9 mouse cellular contexts compared by ENCODE assay signal in the genomic region with DNA sequence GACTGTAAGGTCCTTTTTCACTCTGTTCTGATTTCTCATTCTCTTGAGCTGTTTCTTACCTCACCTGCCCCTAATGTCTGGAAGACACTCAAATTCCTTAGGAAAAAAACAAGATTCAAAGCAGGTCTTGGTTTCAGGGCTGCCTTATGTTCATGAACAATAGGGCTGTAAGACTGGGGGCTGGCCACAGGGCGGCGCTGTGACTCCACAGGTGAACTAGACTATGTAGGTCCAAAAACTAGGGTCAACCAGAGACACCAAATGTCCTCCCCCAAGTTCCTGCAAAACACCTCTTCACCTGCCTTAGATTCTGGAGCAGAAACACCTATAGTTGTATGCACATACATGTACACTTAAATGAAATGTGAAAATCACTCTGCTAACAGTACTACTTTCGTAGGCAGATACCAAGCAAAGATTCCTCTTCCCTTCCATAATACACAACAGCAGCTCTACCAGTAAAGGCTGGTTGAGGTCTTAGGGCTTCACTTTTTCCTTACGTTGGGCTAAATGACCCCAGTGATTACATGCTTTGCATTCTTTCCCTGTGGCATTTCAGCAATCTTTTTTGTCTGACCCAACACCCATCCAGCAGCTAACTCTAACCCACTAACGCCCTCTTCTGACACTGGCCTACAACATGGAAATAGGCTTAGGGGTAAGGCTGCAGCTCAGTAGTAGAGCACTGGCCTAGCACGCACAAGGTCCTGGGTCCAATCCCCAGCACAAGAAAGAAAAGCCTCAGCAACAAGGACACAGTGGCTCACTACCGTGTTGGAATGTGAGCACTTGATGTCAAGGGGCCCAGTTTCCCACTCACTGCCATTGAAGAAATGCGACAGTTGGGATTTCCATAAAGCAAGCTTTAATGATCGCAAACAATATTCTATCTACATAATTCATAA. TPM values are rescaled to one million over a fixed set of nuclear protein-coding genes. Genes with fewer than 3 reads are reported as not detected.
DNase-seq lines count a peak whose midpoint lies in the region; ATAC-seq and TF ChIP-seq lines count a peak whose summit lies in the region.
"Had no signal": no experiment of that assay in that cellular context is flagged by ENCODE, and none has a peak within 500 bp of the region (broad histone marks: within the 10 kb centered on the region; RNA-seq: fewer than 3 reads in every experiment).

No protein-coding gene starts in this region.

- peak; percentile 66 for DNase-seq in T-cell, adult 2 months (ENCODE audit: low spot score)
- DNase-seq in cerebellum, adult 9-11 months: peak; percentile 70
- DNase-seq in gastrocnemius, adult 2 months: peak; percentile 88
- peak; percentile 41 to 71 for DNase-seq in left cerebral cortex, postnatal 14 days (ENCODE audit: low spot score in 2 of 2)
- peak; percentile 21 for DNase-seq in spleen, adult 12 weeks (ENCODE audit: low spot score)

- H3K4me2 ChIP-seq in hindbrain, embryonic 16.5 days (ENCODE audit: low read length): no peak overlapping the region
- no peak overlapping the region for H3K4me2 ChIP-seq in midbrain, embryonic 13.5 days (replicated peaks)
- H3K4me2 ChIP-seq: limb, embryonic 15.5 days had no signal

- intact Hi-C loops in gastrocnemius, adult 2 months (cut with DNase I): loop anchor here (1.0 to 5.0 kb wide), 3 partner anchors 26 to 120 kb away; no protein-coding TSS in a partner anchor
- intact Hi-C loops in left cerebral cortex, postnatal 14 days (cut with DNase I): loop anchor here (5.0 kb wide), 2 partner anchors 104 to 119 kb away; a partner anchor contains a TSS

- no peak overlapping the region for H3K9ac ChIP-seq in hindbrain, embryonic 16.5 days (ENCODE audit: low read depth, low read length)
- no peak overlapping the region for H3K9ac ChIP-seq in midbrain, embryonic 13.5 days (replicated peaks)
- H3K9ac ChIP-seq: limb, embryonic 15.5 days had no signal

- H3K4me3 ChIP-seq in gastrocnemius, adult 2 months: no peak overlapping the region
- H3K4me3 ChIP-seq in hindbrain, embryonic 16.5 days (ENCODE audit: low read length): no peak overlapping the region
- no peak overlapping the region for H3K4me3 ChIP-seq in midbrain, embryonic 13.5 days (replicated peaks)
- H3K4me3 ChIP-seq: limb, embryonic 15.5 days had no signal

- H3K27me3 ChIP-seq in hindbrain, embryonic 16.5 days (replicated peaks; ENCODE audit: control insufficient read depth, insufficient read depth, low read length): no peaks in the 10 kb centered on the region
- no peaks in the 10 kb centered on the region for H3K27me3 ChIP-seq in midbrain, embryonic 13.5 days
- H3K27me3 ChIP-seq: limb, embryonic 15.5 days had no signal

- ATAC-seq in hindbrain, embryonic 16.5 days: peak; percentile 84
- peak; percentile 75 for ATAC-seq in midbrain, embryonic 13.5 days
- no peak; the same call in 1 of the 2 replicates for ATAC-seq in erythroid progenitor cell, adult 5-6 weeks (replicated peaks; ENCODE audit: low FRiP score, poor library complexity, severe bottlenecking)

- peaks cover 6% of the 10 kb centered on the region; the same call in 1 of the 2 replicates for H3K36me3 ChIP-seq in hindbrain, embryonic 16.5 days (ENCODE audit: control insufficient read depth, insufficient read depth, low read length)
- H3K36me3 ChIP-seq in midbrain, embryonic 13.5 days: no peaks in the 10 kb centered on the region

- H3K9me3 ChIP-seq in hindbrain, embryonic 16.5 days (ENCODE audit: control insufficient read depth, low read length): no peaks in the 10 kb centered on the region
- H3K9me3 ChIP-seq in midbrain, embryonic 13.5 days: no peaks in the 10 kb centered on the region
- H3K9me3 ChIP-seq: limb, embryonic 15.5 days had no signal

- WGBS in hindbrain, embryonic 16.5 days: 59% methylated on average over 9 of the region's 9 CpGs
- 64% methylated on average over 9 of the region's 9 CpGs for WGBS in midbrain, embryonic 13.5 days

- peak overlapping the region; percentile 54 for H3K27ac ChIP-seq in gastrocnemius, adult 2 months
- H3K27ac ChIP-seq in hindbrain, embryonic 16.5 days (ENCODE audit: low read depth, low read length): no peak overlapping the region
- no peak overlapping the region for H3K27ac ChIP-seq in midbrain, embryonic 13.5 days
- H3K27ac ChIP-seq: limb, embryonic 15.5 days had no signal

- peak; percentile 94; the same call in 1 of the 2 replicates for TF ChIP-seq CTCF in gastrocnemius, adult 2 months (IDR thresholded peaks at IDR 0.05)

- no peaks in the 10 kb centered on the region for H3K4me1 ChIP-seq in hindbrain, embryonic 16.5 days (ENCODE audit: control insufficient read depth, insufficient read depth, low read depth, low read length)
- no peaks in the 10 kb centered on the region for H3K4me1 ChIP-seq in midbrain, embryonic 13.5 days (replicated peaks)
- H3K4me1 ChIP-seq: limb, embryonic 15.5 days had no signal

RNA-seq across cellular contexts. Expression of a gene that starts 10.4 kb away (rescaled TPM):
- total RNA-seq in gastrocnemius, adult 2 months (2021): 1 to 10 TPM in 1 of 2 experiments, under 1 TPM in 1; 0.69 to 1.1 TPM
- polyA plus RNA-seq in hindbrain, embryonic 16.5 days (2015; fragmentation: Nextera tagmentation; extraction: Ambion mirVana): 1.5 and 1.9 TPM in 2 replicates
- 1 to 10 TPM; 3.8 to 4.3 TPM for total RNA-seq in left cerebral cortex, postnatal 14 days (2021)
- 1.8 and 2.0 TPM in 2 replicates for polyA plus RNA-seq in midbrain, embryonic 13.5 days (2015; fragmentation: Nextera tagmentation; extraction: Ambion mirVana)
- total RNA-seq in erythroid progenitor cell, adult 5-6 weeks (2015; ENCODE audit: low replicate concordance): 2.1 TPM in 1 of 2 replicates, not detected in the other
- not detected in 2 replicates for total RNA-seq in erythroid progenitor cell, adult 5-6 weeks (2017; ENCODE audit: low replicate concordance)

RNA-seq across cellular contexts. Expression of a gene that starts 10.9 kb away (rescaled TPM):
- total RNA-seq in gastrocnemius, adult 2 months (2021): 1,000 to 10,000 TPM; 1,660 to 1,958 TPM
- polyA plus RNA-seq in hindbrain, embryonic 16.5 days (2015; fragmentation: Nextera tagmentation; extraction: Ambion mirVana): 338 and 429 TPM in 2 replicates
- total RNA-seq in left cerebral cortex, postnatal 14 days (2021): 100 to 1,000 TPM; 508 to 561 TPM
- 66.6 and 69.7 TPM in 2 replicates for polyA plus RNA-seq in midbrain, embryonic 13.5 days (2015; fragmentation: Nextera tagmentation; extraction: Ambion mirVana)
- 18.4 TPM in 1 of 2 replicates, not detected in the other for total RNA-seq in erythroid progenitor cell, adult 5-6 weeks (2015; ENCODE audit: low replicate concordance)
- 5.9 and 9.2 TPM in 2 replicates for total RNA-seq in erythroid progenitor cell, adult 5-6 weeks (2017; ENCODE audit: low replicate concordance)

RNA-seq across cellular contexts. Expression of a gene that starts 15.2 kb away (rescaled TPM):
- total RNA-seq in gastrocnemius, adult 2 months (2021): 1 to 10 TPM; 1.8 TPM
- polyA plus RNA-seq in hindbrain, embryonic 16.5 days (2015; fragmentation: Nextera tagmentation; extraction: Ambion mirVana): not detected in 2 replicates
- not detected for total RNA-seq in left cerebral cortex, postnatal 14 days (2021)
- not detected in 2 replicates for polyA plus RNA-seq in midbrain, embryonic 13.5 days (2015; fragmentation: Nextera tagmentation; extraction: Ambion mirVana)
- not detected in 2 replicates for total RNA-seq in erythroid progenitor cell, adult 5-6 weeks (2015; ENCODE audit: low replicate concordance)
- not detected in 2 replicates for total RNA-seq in erythroid progenitor cell, adult 5-6 weeks (2017; ENCODE audit: low replicate concordance)
- polyA plus RNA-seq: limb, embryonic 15.5 days had no signal

RNA-seq across cellular contexts. Expression of a gene that starts 18.4 kb away (rescaled TPM):
- 10 to 100 TPM; 11.5 to 12.9 TPM for total RNA-seq in gastrocnemius, adult 2 months (2021)
- polyA plus RNA-seq in hindbrain, embryonic 16.5 days (2015; fragmentation: Nextera tagmentation; extraction: Ambion mirVana): 80.4 and 88.1 TPM in 2 replicates
- total RNA-seq in left cerebral cortex, postnatal 14 days (2021): 10 to 100 TPM; 29.1 to 34.6 TPM
- polyA plus RNA-seq in midbrain, embryonic 13.5 days (2015; fragmentation: Nextera tagmentation; extraction: Ambion mirVana): 82.7 and 87.6 TPM in 2 replicates
- 1.7 and 4.3 TPM in 2 replicates for total RNA-seq in erythroid progenitor cell, adult 5-6 weeks (2015; ENCODE audit: low replicate concordance)
- 11.3 TPM in 1 of 2 replicates, not detected in the other for total RNA-seq in erythroid progenitor cell, adult 5-6 weeks (2017; ENCODE audit: low replicate concordance)

RNA-seq across cellular contexts. Expression of a gene that starts 19.5 kb away (rescaled TPM):
- not detected for total RNA-seq in gastrocnemius, adult 2 months (2021)
- not detected in 2 replicates for polyA plus RNA-seq in hindbrain, embryonic 16.5 days (2015; fragmentation: Nextera tagmentation; extraction: Ambion mirVana)
- not detected for total RNA-seq in left cerebral cortex, postnatal 14 days (2021)
- not detected in 2 replicates for polyA plus RNA-seq in midbrain, embryonic 13.5 days (2015; fragmentation: Nextera tagmentation; extraction: Ambion mirVana)
- total RNA-seq in erythroid progenitor cell, adult 5-6 weeks (2015; ENCODE audit: low replicate concordance): not detected in 2 replicates
- total RNA-seq in erythroid progenitor cell, adult 5-6 weeks (2017; ENCODE audit: low replicate concordance): not detected in 2 replicates
- polyA plus RNA-seq: limb, embryonic 15.5 days had no signal

Comparison
In these comparisons a context has a peak if more than half of its experiments do, and no peak if none do; other contexts are left out.
1. DNase-seq: peak in every context shown above with its lines; median percentile 88 in gastrocnemius, adult 2 months; 70 in cerebellum, adult 9-11 months; 66 in T-cell, adult 2 months; 56 in left cerebral cortex, postnatal 14 days; 21 in spleen, adult 12 weeks.
2. RNA of a gene that starts 10.9 kb away (total RNA-seq): 1,660 to 1,958 TPM in gastrocnemius, adult 2 months and 508 to 561 TPM in left cerebral cortex, postnatal 14 days; 5.9 to 18.4 TPM in erythroid progenitor cell, adult 5-6 weeks; every median in the first group is over 10 times any median in the second.